8 mouse cellular contexts compared by ENCODE assay signal in genomic region chr5:33819141-33819875, GRCm38 (mm10). TPM values are rescaled to one million over a fixed set of nuclear protein-coding genes. Genes with fewer than 3 reads are reported as not detected.
DNase-seq lines count a peak whose midpoint lies in the region; ATAC-seq and TF ChIP-seq lines count a peak whose summit lies in the region.

No protein-coding gene starts in this region.

- peak; percentile 13 to 23 for DNase-seq in cerebellum, adult 18-20 months
- no peak for DNase-seq in hindbrain, embryonic 14.5 days (ENCODE audit: low spot score)
- DNase-seq in limb, embryonic 14.5 days (ENCODE audit: low spot score) = no peak
- peak; percentile 22 for DNase-seq in neural tube, embryonic 11.5 days (ENCODE audit: low spot score)
- no peak for DNase-seq in natural killer cell, adult 2 months (ENCODE audit: low spot score in 2 of 2)

- H3K27me3 ChIP-seq in megakaryocyte, embryonic 14.5 days (replicated peaks) = peaks cover 21% of the 10 kb centered on the region
- H3K27me3 ChIP-seq in hindbrain, embryonic 14.5 days (ENCODE audit: control insufficient read depth, insufficient read depth, low read length) = no peaks in the 10 kb centered on the region
- H3K27me3 ChIP-seq in limb, embryonic 14.5 days (ENCODE audit: control insufficient read depth, insufficient read depth, low read length) = no peaks in the 10 kb centered on the region
- no peaks in the 10 kb centered on the region for H3K27me3 ChIP-seq in neural tube, embryonic 11.5 days (ENCODE audit: control insufficient read depth, insufficient read depth, low read length)

- peaks cover 43% of the 10 kb centered on the region for H3K4me1 ChIP-seq in megakaryocyte, embryonic 14.5 days
- peaks cover 30% of the 10 kb centered on the region for H3K4me1 ChIP-seq in hindbrain, embryonic 14.5 days (replicated peaks; ENCODE audit: control insufficient read depth, insufficient read depth, low read length)
- H3K4me1 ChIP-seq in limb, embryonic 14.5 days (ENCODE audit: control insufficient read depth, insufficient read depth, low read length) = peaks cover 9% of the 10 kb centered on the region
- H3K4me1 ChIP-seq in neural tube, embryonic 11.5 days (ENCODE audit: control insufficient read depth, insufficient read depth, low read length) = peaks cover 32% of the 10 kb centered on the region

- peak overlapping the region; percentile 96 for H3K4me3 ChIP-seq in megakaryocyte, embryonic 14.5 days (replicated peaks)
- peak overlapping the region; percentile 100 for H3K4me3 ChIP-seq in hindbrain, embryonic 14.5 days (replicated peaks; ENCODE audit: low read length)
- peak overlapping the region; percentile 100 for H3K4me3 ChIP-seq in limb, embryonic 14.5 days (replicated peaks; ENCODE audit: low read length)
- H3K4me3 ChIP-seq in neural tube, embryonic 11.5 days (ENCODE audit: low read depth, low read length) = peak overlapping the region; percentile 87

- no peaks in the 10 kb centered on the region for H3K36me3 ChIP-seq in megakaryocyte, embryonic 14.5 days (replicated peaks; ENCODE audit: low read length)
- H3K36me3 ChIP-seq in hindbrain, embryonic 14.5 days (replicated peaks; ENCODE audit: control insufficient read depth, insufficient read depth) = no peaks in the 10 kb centered on the region
- peaks cover 1% of the 10 kb centered on the region; the same call in 1 of the 2 replicates for H3K36me3 ChIP-seq in limb, embryonic 14.5 days (ENCODE audit: control insufficient read depth, insufficient read depth, low read length)
- no peaks in the 10 kb centered on the region for H3K36me3 ChIP-seq in neural tube, embryonic 11.5 days (ENCODE audit: control insufficient read depth, insufficient read depth, low read length)

- peak overlapping the region; percentile 89 for H3K4me2 ChIP-seq in hindbrain, embryonic 14.5 days (replicated peaks)
- peak overlapping the region; percentile 83 for H3K4me2 ChIP-seq in limb, embryonic 14.5 days (replicated peaks; ENCODE audit: low read depth, low read length, severe bottlenecking)
- peak overlapping the region; percentile 64 for H3K4me2 ChIP-seq in neural tube, embryonic 11.5 days (ENCODE audit: low read depth)

- ATAC-seq in megakaryocyte, adult 5-6 weeks (ENCODE audit: poor library complexity, severe bottlenecking) = no peak
- ATAC-seq in frontal cortex, adult (ENCODE audit: low TSS enrichment) = peak; percentile 66
- ATAC-seq in hindbrain, embryonic 14.5 days (ENCODE audit: low FRiP score) = peak; percentile 5; the same call in 1 of the 2 replicates
- no peak for ATAC-seq in limb, embryonic 14.5 days (ENCODE audit: low FRiP score, low read depth)
- peak; percentile 32; the same call in 1 of the 2 replicates for ATAC-seq in neural tube, embryonic 11.5 days (ENCODE audit: insufficient read depth, low FRiP score, low TSS enrichment)

- H3K27ac ChIP-seq in hindbrain, embryonic 14.5 days = peak overlapping the region; percentile 100
- peak overlapping the region; percentile 94 for H3K27ac ChIP-seq in limb, embryonic 14.5 days (replicated peaks; ENCODE audit: low read depth, low read length)
- H3K27ac ChIP-seq in neural tube, embryonic 11.5 days (ENCODE audit: low read depth, low read length) = peak overlapping the region; percentile 98

- no peaks in the 10 kb centered on the region for H3K9me3 ChIP-seq in megakaryocyte, embryonic 14.5 days
- no peaks in the 10 kb centered on the region for H3K9me3 ChIP-seq in hindbrain, embryonic 14.5 days (ENCODE audit: control insufficient read depth, low read length)
- no peaks in the 10 kb centered on the region for H3K9me3 ChIP-seq in limb, embryonic 14.5 days (ENCODE audit: control insufficient read depth, low read length)
- H3K9me3 ChIP-seq in neural tube, embryonic 11.5 days (ENCODE audit: control insufficient read depth, low read length) = no peaks in the 10 kb centered on the region

- WGBS in hindbrain, embryonic 14.5 days = 8% methylated on average over 9 of the region's 9 CpGs
- WGBS in limb, embryonic 14.5 days = 22% methylated on average over 9 of the region's 9 CpGs
- WGBS in neural tube, embryonic 11.5 days = 15% methylated on average over 9 of the region's 9 CpGs

- peak overlapping the region; percentile 78 for H3K9ac ChIP-seq in hindbrain, embryonic 14.5 days
- H3K9ac ChIP-seq in limb, embryonic 14.5 days (ENCODE audit: low read depth, low read length, severe bottlenecking) = peak overlapping the region; percentile 95
- H3K9ac ChIP-seq in neural tube, embryonic 11.5 days (ENCODE audit: low read length) = peak overlapping the region; percentile 100

- no peak for TF ChIP-seq POLR2A in limb, embryonic 14.5 days (IDR thresholded peaks at IDR 0.05; ENCODE audit: borderline replicate concordance, extremely low read depth, insufficient read depth, insufficient read length)

RNA-seq across cellular contexts. Expression of gene Nsd2, which starts 1.2 kb away (rescaled TPM):
- polyA plus RNA-seq in megakaryocyte, embryonic 14.5 days (2012; ENCODE audit: insufficient read depth, low replicate concordance) = 2.4 and 3.3 TPM in 2 replicates
- total RNA-seq in megakaryocyte, adult 5-6 weeks (2015) = 49.9 and 61.0 TPM in 2 replicates
- 88.7 and 89.6 TPM in 2 replicates for total RNA-seq in megakaryocyte, adult 5-6 weeks (2017)
- 102 and 106 TPM in 2 replicates for polyA plus RNA-seq in hindbrain, embryonic 14.5 days (2014; fragmentation: Nextera tagmentation; extraction: Ambion mirVana)
- 50.7 and 52.6 TPM in 2 replicates for polyA plus RNA-seq in limb, embryonic 14.5 days (2012; rRNA removed)
- 46.2 and 46.6 TPM in 2 replicates for polyA plus RNA-seq in limb, embryonic 14.5 days (2014; fragmentation: Nextera tagmentation; extraction: Ambion mirVana)
- 96.0 and 116 TPM in 2 replicates for polyA plus RNA-seq in neural tube, embryonic 11.5 days (2014; fragmentation: Nextera tagmentation; extraction: Ambion mirVana)

RNA-seq across cellular contexts. Expression of gene Letm1, which starts 36.7 kb away (rescaled TPM):
- 9.0 and 9.4 TPM in 2 replicates for polyA plus RNA-seq in megakaryocyte, embryonic 14.5 days (2012; ENCODE audit: insufficient read depth, low replicate concordance)
- total RNA-seq in megakaryocyte, adult 5-6 weeks (2015) = 12.7 and 15.3 TPM in 2 replicates
- 17.0 and 19.8 TPM in 2 replicates for total RNA-seq in megakaryocyte, adult 5-6 weeks (2017)
- polyA plus RNA-seq in hindbrain, embryonic 14.5 days (2014; fragmentation: Nextera tagmentation; extraction: Ambion mirVana) = 73.3 and 79.1 TPM in 2 replicates
- polyA plus RNA-seq in limb, embryonic 14.5 days (2012; rRNA removed) = 31.3 and 33.0 TPM in 2 replicates
- 44.4 and 49.9 TPM in 2 replicates for polyA plus RNA-seq in limb, embryonic 14.5 days (2014; fragmentation: Nextera tagmentation; extraction: Ambion mirVana)
- 51.0 and 54.6 TPM in 2 replicates for polyA plus RNA-seq in neural tube, embryonic 11.5 days (2014; fragmentation: Nextera tagmentation; extraction: Ambion mirVana)

Comparison
In these comparisons a context has a peak if more than half of its experiments do, and no peak if none do; other contexts are left out.
1. ATAC-seq: peak in frontal cortex, adult (single experiment), hindbrain, embryonic 14.5 days (single experiment) and neural tube, embryonic 11.5 days (single experiment); none in megakaryocyte, adult 5-6 weeks (single experiment) and limb, embryonic 14.5 days (single experiment).
2. DNase-seq: peak in cerebellum, adult 18-20 months (2 of 2) and neural tube, embryonic 11.5 days (single experiment); none in hindbrain, embryonic 14.5 days (single experiment), limb, embryonic 14.5 days (single experiment) and natural killer cell, adult 2 months (0 of 2).
3. RNA of gene Nsd2, which starts 1.2 kb away (polyA plus RNA-seq): 96.0 to 116 TPM in neural tube, embryonic 11.5 days, 102 to 106 TPM in hindbrain, embryonic 14.5 days and 46.2 to 52.6 TPM in limb, embryonic 14.5 days; 2.4 to 3.3 TPM in megakaryocyte, embryonic 14.5 days; every median in the first group is over 10 times any median in the second.
4. Peak in every context shown above with its lines, with median percentiles within 50 percentile points of each other: H3K4me3 ChIP-seq, H3K27ac ChIP-seq, H3K4me2 ChIP-seq and H3K9ac ChIP-seq.